In genomic region chr3:95434983-95435370, GRCm38 (mm10) we compare ENCODE assay signal across 9 mouse cellular contexts. TPM values are rescaled to one million over a fixed set of nuclear protein-coding genes. Genes with fewer than 3 reads are reported as not detected.
DNase-seq lines count a peak whose midpoint lies in the region; ATAC-seq and TF ChIP-seq lines count a peak whose summit lies in the region.
"Had no signal": no experiment of that assay in that cellular context is flagged by ENCODE, and none has a peak within 500 bp of the region (broad histone marks: within the 10 kb centered on the region; RNA-seq: fewer than 3 reads in every experiment).

No protein-coding gene starts in this region.

- peak overlapping the region; percentile 90 for H3K9ac ChIP-seq in hindbrain, embryonic 16.5 days (ENCODE audit: low read depth, low read length)
- H3K9ac ChIP-seq in midbrain, postnatal 0 days (replicated peaks; ENCODE audit: low read length, poor library complexity, severe bottlenecking) = peak overlapping the region; percentile 78

- no peaks in the 10 kb centered on the region for H3K9me3 ChIP-seq in hindbrain, embryonic 16.5 days (ENCODE audit: control insufficient read depth, low read length)
- no peaks in the 10 kb centered on the region for H3K9me3 ChIP-seq in midbrain, postnatal 0 days (ENCODE audit: low read length)

- peaks cover 3% of the 10 kb centered on the region; the same call in 1 of the 2 replicates for H3K36me3 ChIP-seq in hindbrain, embryonic 16.5 days (ENCODE audit: control insufficient read depth, insufficient read depth, low read length)
- H3K36me3 ChIP-seq in midbrain, postnatal 0 days (ENCODE audit: insufficient read depth, low read length) = no peaks in the 10 kb centered on the region

- TF ChIP-seq POLR2A in cortical plate, adult 2 months (IDR thresholded peaks at IDR 0.05; ENCODE audit: extremely low read depth, insufficient read depth, low read length) = no peak

- peak overlapping the region; percentile 83 for H3K4me2 ChIP-seq in hindbrain, embryonic 16.5 days (ENCODE audit: low read length)
- peak overlapping the region; percentile 53 for H3K4me2 ChIP-seq in midbrain, postnatal 0 days (ENCODE audit: low read depth, low read length, poor library complexity, severe bottlenecking)

- peak overlapping the region; percentile 89 for H3K27ac ChIP-seq in left cerebral cortex, adult 2 months
- no peak overlapping the region for H3K27ac ChIP-seq in cortical plate, adult 2 months (ENCODE audit: insufficient read depth, low read length)
- H3K27ac ChIP-seq in hindbrain, embryonic 16.5 days (ENCODE audit: low read depth, low read length) = no peak overlapping the region
- no peak overlapping the region for H3K27ac ChIP-seq in midbrain, postnatal 0 days (ENCODE audit: low read depth, low read length)

- H3K27me3 ChIP-seq in hindbrain, embryonic 16.5 days (replicated peaks; ENCODE audit: control insufficient read depth, insufficient read depth, low read length) = no peaks in the 10 kb centered on the region
- H3K27me3 ChIP-seq in midbrain, postnatal 0 days (ENCODE audit: insufficient read depth, low read length) = no peaks in the 10 kb centered on the region

- DNase-seq in left cerebral cortex, adult 2 months (ENCODE audit: extremely low spot score in 1 of 2, low spot score in 2 of 2) = no peak
- DNase-seq in left cerebral cortex, adult 18-20 months (ENCODE audit: low spot score in 2 of 2) = no peak
- DNase-seq in midbrain, postnatal 0 days (ENCODE audit: low spot score) = no peak
- DNase-seq in lung, adult 18-20 months = no peak
- DNase-seq in cerebellum, adult 9-11 months = no peak

- H3K4me3 ChIP-seq in left cerebral cortex, adult 2 months = peak overlapping the region; percentile 87
- H3K4me3 ChIP-seq in cortical plate, adult 2 months (ENCODE audit: insufficient read depth, low read length) = peak overlapping the region; percentile 72
- peak overlapping the region; percentile 90 for H3K4me3 ChIP-seq in hindbrain, embryonic 16.5 days (ENCODE audit: low read length)
- H3K4me3 ChIP-seq in midbrain, postnatal 0 days (ENCODE audit: low read depth, low read length) = peak overlapping the region; percentile 85

- H3K4me1 ChIP-seq in cortical plate, adult 2 months (ENCODE audit: control insufficient read depth, insufficient read depth, low read length) = no peaks in the 10 kb centered on the region
- peaks cover 4% of the 10 kb centered on the region; the same call in 1 of the 2 replicates for H3K4me1 ChIP-seq in hindbrain, embryonic 16.5 days (ENCODE audit: control insufficient read depth, insufficient read depth, low read depth, low read length)
- no peaks in the 10 kb centered on the region for H3K4me1 ChIP-seq in midbrain, postnatal 0 days (ENCODE audit: insufficient read depth, low read length)

- intact Hi-C loops in left cerebral cortex, adult 2 months (cut with DNase I) = loop anchor here (2.0 to 5.0 kb wide), 3 partner anchors 78 to 208 kb away; partner anchors contain the start of genes Cdc42se1, Prune1 and Setdb1

- ATAC-seq in hindbrain, embryonic 16.5 days = no peak
- ATAC-seq in midbrain, postnatal 0 days (ENCODE audit: low FRiP score) = no peak
- no peak for ATAC-seq in megakaryocyte progenitor cell, adult 5-6 weeks (replicated peaks; ENCODE audit: poor library complexity)

- TF ChIP-seq CTCF in left cerebral cortex, adult 2 months (IDR thresholded peaks at IDR 0.05) = no peak
- TF ChIP-seq CTCF in cortical plate, adult 2 months (IDR thresholded peaks at IDR 0.05; ENCODE audit: extremely low read depth, insufficient read depth, low read length) = no peak
- TF ChIP-seq CTCF in midbrain, postnatal 0 days (IDR thresholded peaks at IDR 0.05) = no peak

- WGBS in hindbrain, embryonic 16.5 days = under 1% methylated on average over 7 of the region's 7 CpGs
- WGBS in midbrain, postnatal 0 days = 1% methylated on average over 7 of the region's 7 CpGs

RNA-seq across cellular contexts. Expression of gene Arnt, which starts 0.8 kb away (rescaled TPM):
- total RNA-seq in left cerebral cortex, adult 2 months (2021) = 10 to 100 TPM; 39.1 to 43.3 TPM
- 10 to 100 TPM; 31.1 to 34.7 TPM for total RNA-seq in left cerebral cortex, adult 18-20 months (2021)
- 42.3 and 47.6 TPM in 2 replicates for polyA plus RNA-seq in cortical plate, adult 2 months (2012; rRNA removed)
- 15.0 and 17.8 TPM in 2 replicates for polyA plus RNA-seq in hindbrain, embryonic 16.5 days (2015; fragmentation: Nextera tagmentation; extraction: Ambion mirVana)
- 12.4 and 25.7 TPM in 2 replicates for total RNA-seq in midbrain, postnatal 0 days (2014; rRNA removed)
- 6.9 and 8.7 TPM in 2 replicates for polyA plus RNA-seq in midbrain, postnatal 0 days (2015; fragmentation: Nextera tagmentation; extraction: Ambion mirVana)
- total RNA-seq in megakaryocyte progenitor cell, adult 5-6 weeks (2015) = 19.3 and 23.6 TPM in 2 replicates
- 14.7 and 21.4 TPM in 2 replicates for total RNA-seq in megakaryocyte progenitor cell, adult 5-6 weeks (2017)

RNA-seq across cellular contexts. Expression of gene 4930558C23Rik, which starts 32.3 kb away (rescaled TPM):
- total RNA-seq in left cerebral cortex, adult 2 months (2021) = not detected
- not detected for total RNA-seq in left cerebral cortex, adult 18-20 months (2021)
- polyA plus RNA-seq in cortical plate, adult 2 months (2012; rRNA removed) = not detected in 2 replicates
- polyA plus RNA-seq in hindbrain, embryonic 16.5 days (2015; fragmentation: Nextera tagmentation; extraction: Ambion mirVana) = not detected in 2 replicates
- total RNA-seq in midbrain, postnatal 0 days (2014; rRNA removed) = not detected in 2 replicates
- not detected in 2 replicates for polyA plus RNA-seq in midbrain, postnatal 0 days (2015; fragmentation: Nextera tagmentation; extraction: Ambion mirVana)
- not detected in 2 replicates for total RNA-seq in megakaryocyte progenitor cell, adult 5-6 weeks (2015)
- total RNA-seq in megakaryocyte progenitor cell, adult 5-6 weeks (2017) = not detected in 2 replicates
- total RNA-seq: adrenal gland, adult 18-20 months had no signal
